Mouse (Mus musculus) CH12.LX (cell line): ENCODE results near the gene Pkn3. TPM values are rescaled to one million over a fixed set of nuclear protein-coding genes. Genes with fewer than 3 reads are reported as not detected.
A peak's percentile ranks its signal among the peaks of the same experiment; 100 is the strongest.

Experiments used
- DNase-seq: peaks from one replicate; pipeline ENCODE4 v3.0.0-alpha.2; 2013; ENCODE audit errors: extremely low read depth
- H3K27ac ChIP-seq: 2 replicates; pipeline ENCODE4 v1.5.1; 2012; ENCODE audit warnings: low read depth, mild to moderate bottlenecking, control low read depth, moderate library complexity; ENCODE audit not compliant: insufficient read depth
- H3K27me3 ChIP-seq: replicated peaks from 2 replicates; pipeline ENCODE3; 2012; ENCODE audit warnings: inconsistent platforms
- H3K36me3 ChIP-seq, 2 experiments: replicated peaks in 1 of 2; 2 replicates each; pipeline versions ENCODE3 to v1.6.1; 2012; ENCODE audit warnings: inconsistent platforms in 1 of 2, low read length in 1 of 2, mild to moderate bottlenecking in 1 of 2, mixed read lengths in 1 of 2, moderate library complexity in 1 of 2; ENCODE audit not compliant: control insufficient read depth in 1 of 2, insufficient read depth in 1 of 2
- H3K4me1 ChIP-seq, 2 experiments: 2 replicates each; pipeline ENCODE4 v1.6.1; 2012; ENCODE audit warnings: inconsistent platforms in 1 of 2, moderate library complexity in 1 of 2; ENCODE audit not compliant: insufficient read depth in 2 of 2, control insufficient read depth in 1 of 2
- H3K4me2 ChIP-seq: 2 replicates; pipeline ENCODE4 v1.6.1; 2012; ENCODE audit warnings: low read depth, mild to moderate bottlenecking, control low read depth; ENCODE audit not compliant: poor library complexity, insufficient read depth, severe bottlenecking
- H3K4me3 ChIP-seq, 3 experiments: fragments of 150-350 bp in 1 of 3; sonication (generic) in 1 of 3; replicated peaks in 1 of 3; 2 replicates each; pipeline versions ENCODE3 to v1.5.1; 2011 to 2012; ENCODE audit warnings: low read depth in 2 of 3, low read length in 2 of 3, mild to moderate bottlenecking in 2 of 3, moderate library complexity in 2 of 3, control low read depth in 1 of 3, improper control_type of control experiment in 1 of 3, inconsistent platforms in 1 of 3, mixed read lengths in 1 of 3; ENCODE audit not compliant: poor library complexity in 1 of 3
- H3K79me2 ChIP-seq: replicated peaks from 2 replicates; pipeline ENCODE4 v1.6.1; 2012; ENCODE audit warnings: mild to moderate bottlenecking, moderate library complexity; ENCODE audit not compliant: control insufficient read depth, poor library complexity, insufficient read depth, severe bottlenecking; ENCODE audit errors: extremely low read depth
- H3K9ac ChIP-seq: 2 replicates; pipeline ENCODE4 v1.6.1; 2012; ENCODE audit warnings: low read depth, mild to moderate bottlenecking, control low read depth, moderate library complexity; ENCODE audit not compliant: insufficient read depth
- H3K9me3 ChIP-seq: replicated peaks from 2 replicates; pipeline ENCODE3; 2012; ENCODE audit warnings: low read length, inconsistent platforms, mixed read lengths
- BHLHE40 ChIP-seq: IDR thresholded peaks from 2 replicates; pipeline ENCODE4 v1.6.1; 2011; ENCODE audit warnings: mild to moderate bottlenecking, low read depth, low read length, improper control_type of control experiment
- CHD1 ChIP-seq: IDR thresholded peaks from 2 replicates; pipeline ENCODE4 v1.6.1; 2012; ENCODE audit warnings: low read depth, low read length, improper control_type of control experiment, inconsistent platforms
- CHD2 ChIP-seq: IDR thresholded peaks from 2 replicates; pipeline ENCODE4 v1.6.1; 2011; ENCODE audit warnings: low read length, improper control_type of control experiment
- CTCF ChIP-seq, 2 experiments: IDR thresholded peaks in 1 of 2; conservative IDR thresholded peaks in 1 of 2; 2 replicates each; pipeline ENCODE4 v1.5.1; 2011 to 2012; ENCODE audit warnings: low read depth in 2 of 2, low read length in 2 of 2, improper control_type of control experiment in 1 of 2, inconsistent platforms in 1 of 2, mild to moderate bottlenecking in 1 of 2, moderate library complexity in 1 of 2
- E2F4 ChIP-seq: IDR thresholded peaks from 2 replicates; pipeline ENCODE4 v1.6.1; 2011; ENCODE audit warnings: low read depth, low read length, improper control_type of control experiment; ENCODE audit not compliant: insufficient replicate concordance
- ELF1 ChIP-seq: IDR thresholded peaks from 2 replicates; pipeline ENCODE4 v1.6.1; 2014; ENCODE audit warnings: low read depth, mild to moderate bottlenecking, inconsistent platforms, low read length, improper control_type of control experiment
- GABPA ChIP-seq: IDR thresholded peaks from 2 replicates; pipeline ENCODE4 v1.6.1; 2012; ENCODE audit warnings: low read depth, low read length, improper control_type of control experiment, inconsistent platforms; ENCODE audit not compliant: insufficient replicate concordance
- HCFC1 ChIP-seq: IDR thresholded peaks from 2 replicates; pipeline ENCODE4 v1.6.1; 2012; ENCODE audit warnings: low read depth, mild to moderate bottlenecking, inconsistent platforms, low read length, improper control_type of control experiment
- IRF4 ChIP-seq: IDR thresholded peaks from 2 replicates; pipeline ENCODE4 v1.6.1; 2014; ENCODE audit warnings: low read depth, mild to moderate bottlenecking, inconsistent platforms, low read length, improper control_type of control experiment
- JUN ChIP-seq: IDR thresholded peaks from 2 replicates; pipeline ENCODE4 v1.6.1; 2011; ENCODE audit warnings: low read depth, mild to moderate bottlenecking, low read length, improper control_type of control experiment, moderate library complexity; ENCODE audit not compliant: insufficient read depth
- JUND ChIP-seq: conservative IDR thresholded peaks from 2 replicates; pipeline ENCODE4 v1.6.1; 2011; ENCODE audit warnings: low read depth, low read length, improper control_type of control experiment
- KAT2A ChIP-seq: IDR thresholded peaks from 2 replicates; pipeline ENCODE4 v1.6.1; 2012; ENCODE audit warnings: low read length, improper control_type of control experiment, inconsistent platforms; ENCODE audit not compliant: insufficient replicate concordance
- MAX ChIP-seq: IDR thresholded peaks from 2 replicates; pipeline ENCODE4 v1.6.1; 2011; ENCODE audit warnings: low read length, improper control_type of control experiment
- MAZ ChIP-seq: IDR thresholded peaks from 2 replicates; pipeline ENCODE4 v1.6.1; 2012; ENCODE audit warnings: low read depth, mild to moderate bottlenecking, inconsistent platforms, low read length, improper control_type of control experiment, moderate library complexity
- MEF2A ChIP-seq: IDR thresholded peaks from 2 replicates; pipeline ENCODE4 v1.6.1; 2014; ENCODE audit warnings: low read depth, mild to moderate bottlenecking, inconsistent platforms, low read length, improper control_type of control experiment, borderline replicate concordance
- MYC ChIP-seq: IDR thresholded peaks from 2 replicates; pipeline ENCODE4 v1.6.1; 2011; ENCODE audit warnings: low read depth, mild to moderate bottlenecking, improper control_type of control experiment, low read length
- NELFE ChIP-seq: IDR thresholded peaks from 2 replicates; pipeline ENCODE4 v1.6.1; 2011; ENCODE audit warnings: low read depth, low read length, improper control_type of control experiment
- NRF1 ChIP-seq: IDR thresholded peaks from 2 replicates; pipeline ENCODE4 v1.6.1; 2014; ENCODE audit warnings: low read depth, mild to moderate bottlenecking, inconsistent platforms, low read length, improper control_type of control experiment, moderate library complexity
- PAX5 ChIP-seq: IDR thresholded peaks from 2 replicates; pipeline ENCODE4 v1.6.1; 2012; ENCODE audit warnings: low read length, inconsistent platforms, mixed read lengths
- POLR2A ChIP-seq: IDR thresholded peaks from 2 replicates; pipeline ENCODE4 v1.6.1; 2011; ENCODE audit warnings: low read depth, mild to moderate bottlenecking, improper control_type of control experiment, low read length
- POLR2AphosphoS2 ChIP-seq: IDR thresholded peaks from 2 replicates; pipeline ENCODE4 v1.6.1; 2011; ENCODE audit warnings: low read depth, low read length, improper control_type of control experiment
- RCOR1 ChIP-seq: conservative IDR thresholded peaks from 2 replicates; pipeline ENCODE4 v1.6.1; 2012; ENCODE audit warnings: low read depth, mild to moderate bottlenecking, inconsistent platforms, low read length, improper control_type of control experiment
- SIN3A ChIP-seq: IDR thresholded peaks from 2 replicates; pipeline ENCODE4 v1.6.1; 2012; ENCODE audit warnings: low read length, improper control_type of control experiment, inconsistent platforms
- SMC3 ChIP-seq: IDR thresholded peaks from 2 replicates; pipeline ENCODE4 v1.6.1; 2011; ENCODE audit warnings: low read depth, low read length, improper control_type of control experiment
- TBP ChIP-seq: conservative IDR thresholded peaks from 2 replicates; pipeline ENCODE4 v1.6.1; 2011; ENCODE audit warnings: low read depth, low read length, improper control_type of control experiment
- TCF12 ChIP-seq: IDR thresholded peaks from 2 replicates; pipeline ENCODE4 v1.6.1; 2014; ENCODE audit warnings: low read depth, mild to moderate bottlenecking, inconsistent platforms, low read length, improper control_type of control experiment
- UBTF ChIP-seq: IDR thresholded peaks from 2 replicates; pipeline ENCODE4 v1.6.1; 2012; ENCODE audit warnings: low read depth, mild to moderate bottlenecking, inconsistent platforms, low read length, improper control_type of control experiment, moderate library complexity
- USF1 ChIP-seq: IDR thresholded peaks from 2 replicates; pipeline ENCODE4 v1.6.1; 2014; ENCODE audit warnings: low read depth, mild to moderate bottlenecking, inconsistent platforms, low read length, improper control_type of control experiment
- USF2 ChIP-seq: conservative IDR thresholded peaks from 2 replicates; pipeline ENCODE4 v1.6.1; 2011; ENCODE audit warnings: low read depth, low read length, improper control_type of control experiment
- ZC3H11A ChIP-seq: IDR thresholded peaks from 2 replicates; pipeline ENCODE4 v1.6.1; 2012; ENCODE audit warnings: low read depth, mild to moderate bottlenecking, inconsistent platforms, low read length, improper control_type of control experiment
- ZKSCAN1 ChIP-seq: IDR thresholded peaks from 2 replicates; pipeline ENCODE4 v1.6.1; 2012; ENCODE audit warnings: low read depth, inconsistent platforms, low read length, improper control_type of control experiment, borderline replicate concordance
- ZNF384 ChIP-seq: IDR thresholded peaks from 2 replicates; pipeline ENCODE4 v1.6.1; 2012; ENCODE audit warnings: low read depth, low read length, improper control_type of control experiment, inconsistent platforms
- dilution Hi-C: fragments of 300-500 bp; cut with MboI; formaldehyde crosslinking; loops from 2 replicates; pipeline ENCODE4 v1.14.3; 2020; ENCODE audit warnings: low sequenced_read_pairs; ENCODE audit not compliant: extremely low pct_unique_long_range_greater_than_20kb, extremely low pct_ligation_motif_present
- in situ Hi-C: fragments of 300-500 bp; cut with MboI; formaldehyde crosslinking; loops from 3 replicates; pipeline ENCODE4 v1.14.3; 2019; ENCODE audit warnings: low sequenced_read_pairs, low pct_ligation_motif_present, low pct_unique_long_range_greater_than_20kb, mixed read lengths
- polyA plus RNA-seq: library from polyadenylated mRNA; unstranded; fragments of >175 nt; gene quantifications from 2 replicates; pipeline ENCODE4 v1.2.1, GENCODE M21; 2012; ENCODE audit warnings: low read depth; ENCODE audit not compliant: insufficient read length
- total RNA-seq, 2 experiments: library from RNA; depleted of rRNA; stranded (reverse); fragments of 300-350 nt in 1 of 2; fragments of >200 nt in 1 of 2; gene quantifications; 2 replicates each; pipeline ENCODE4 v1.2.3; 2012 to 2014

Gene Pkn3
- total and polyA plus RNA-seq, 3 experiments, result 4.7 to 8.3 (median 6.7) TPM

DNA sequence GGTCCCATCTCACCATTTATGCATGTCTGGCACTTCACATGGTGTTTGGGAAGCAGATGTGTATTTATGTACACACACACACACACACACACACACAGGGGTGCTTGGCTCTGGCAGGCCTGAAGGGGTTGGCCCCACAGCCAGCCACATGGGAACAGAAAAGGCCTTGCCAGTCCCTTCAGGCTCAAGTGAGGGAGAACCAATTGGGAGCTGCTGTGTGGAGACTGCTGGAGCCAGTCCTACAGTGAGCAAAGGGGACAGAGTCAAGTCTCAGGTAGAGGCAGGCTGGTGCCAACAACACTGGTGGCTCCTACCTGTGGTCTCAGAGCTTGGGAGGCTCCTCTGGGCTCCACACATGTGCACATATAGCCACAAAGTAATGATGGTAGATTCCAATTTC, 37.8 kb upstream of the Pkn3 start:
- dilution Hi-C loops, result no loop called here
- peaks cover 9 to 49% of the 10 kb centered on the region in 2 experiments for H3K36me3 ChIP-seq
- H3K4me1 ChIP-seq, result peaks cover 0 to 9% of the 10 kb centered on the region in 2 experiments; a peak in 2 of 4 replicates
- TF ChIP-seq E2F4 (no peak), UBTF (no peak), GABPA (no peak), SIN3A (no peak), NELFE (no peak), MAZ (no peak)
- TF ChIP-seq, all 38 proteins: peak for 0
- Histone ChIP-seq H3K4me2 (no peak overlapping the region), H3K4me3 (no peak overlapping the region), H3K9ac (no peak overlapping the region), H3K9me3 (no peaks in the 10 kb centered on the region), H3K27ac (no peak overlapping the region), H3K79me2 (no peaks in the 10 kb centered on the region), H3K27me3 (no peaks in the 10 kb centered on the region)
- no peak for DNase-seq
- in situ Hi-C loops, result loop anchor here (5.0 to 10.0 kb wide), 2 partner anchors 38 to 125 kb away; partner anchors contain the start of gene Pkn3

- Histone ChIP-seq H3K27me3 (no peaks in the 10 kb centered on the region), H3K9me3 (no peaks in the 10 kb centered on the region), H3K4me1 (peaks cover under 1 to 14% of the 10 kb centered on the region in 2 experiments), H3K4me2 (no peak overlapping the region), H3K4me3 (no peak overlapping the region), H3K36me3 (peaks cover 7 to 53% of the 10 kb centered on the region in 2 experiments), H3K79me2 (no peaks in the 10 kb centered on the region), H3K9ac (no peak overlapping the region), H3K27ac (no peak overlapping the region)
- in situ Hi-C loops (loop anchor here (5.0 to 10.0 kb wide), 2 partner anchors 35 to 122 kb away; partner anchors contain the start of gene Pkn3), dilution Hi-C loops (no loop called here)
- peak; percentile 82 for DNase-seq
- TF ChIP-seq MEF2A (no peak), MAZ (no peak), POLR2A (no peak), MAX (peak; percentile 61; the same call in 1 of the 2 replicates), PAX5 (no peak), CTCF (conservative IDR thresholded peaks at IDR 0.05 in 1 of 2, IDR thresholded peaks at IDR 0.05 in 1 of 2; ENCODE audit: low read depth in 2 of 2, low read length in 2 of 2) (peak; percentile 58 to 88), MYC (peak; percentile 51; the same call in 1 of the 2 replicates), ZNF384 (no peak), RCOR1 (no peak), UBTF (no peak), ZKSCAN1 (no peak), KAT2A (no peak), ELF1 (no peak), CHD2 (no peak), NRF1 (no peak), POLR2AphosphoS2 (no peak), USF1 (no peak), E2F4 (no peak), TCF12 (no peak), SMC3 (peak; percentile 87), GABPA (no peak), TBP (no peak), NELFE (no peak), BHLHE40 (0 out of 2 replicates have a peak, but pooled peaks have one; percentile 23), ZC3H11A (no peak), JUND (no peak), JUN (no peak), IRF4 (peak; percentile 34; the same call in 1 of the 2 replicates), SIN3A (no peak), USF2 (no peak), HCFC1 (no peak), CHD1 (no peak)
Measured at GRCm38 (mm10) chr2:30042445-30042844, 35.0 kb upstream of the Pkn3 start.
